Mouse (Mus musculus): ENCODE data around the gene Tmem140. TPM values are rescaled to one million over a fixed set of nuclear protein-coding genes. Genes with fewer than 3 reads are reported as not detected.

Tmem140 gene
- polyA plus RNA-seq, 1 experiment from 2014 or later = 1.8 TPM

DNA sequence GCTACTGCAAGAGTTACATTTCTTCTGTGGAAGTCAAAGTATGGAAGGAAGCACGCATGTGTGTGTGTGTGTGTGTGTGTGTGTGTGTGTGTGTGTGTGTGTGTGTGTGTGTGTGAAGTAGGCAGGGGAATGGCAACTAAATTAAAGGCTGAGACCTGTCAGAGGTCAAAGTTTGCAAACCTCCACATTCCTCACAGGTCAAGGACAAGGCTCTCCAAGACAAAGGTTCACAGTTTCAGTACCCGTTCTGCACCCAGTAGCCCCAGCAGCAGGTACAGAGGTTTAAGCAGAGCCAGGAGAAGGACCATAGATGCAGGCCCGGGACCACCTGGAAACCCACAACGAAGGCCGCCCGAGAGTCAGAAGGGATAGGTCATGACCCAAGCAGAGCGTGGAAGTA lies 56.2 kb downstream of the Tmem140 start:
- H3K4me3 ChIP-seq (ENCODE audit: low read length) = no peak overlapping the region
- H3K9me3 ChIP-seq (ENCODE audit: control insufficient read depth, low read length) = no peaks in the 10 kb centered on the region
- ATAC-seq = no peak
- H3K36me3 ChIP-seq (ENCODE audit: control insufficient read depth, insufficient read depth, low read length) = no peaks in the 10 kb centered on the region
- H3K27me3 ChIP-seq (replicated peaks; ENCODE audit: control insufficient read depth, insufficient read depth, low read length) = no peaks in the 10 kb centered on the region
- H3K9ac ChIP-seq (ENCODE audit: low read depth, low read length) = no peak overlapping the region
- H3K27ac ChIP-seq (ENCODE audit: low read length) = no peak overlapping the region
- 73% methylated on average over 7 of the region's 7 CpGs for WGBS
- no peak overlapping the region for H3K4me2 ChIP-seq (ENCODE audit: low read depth, low read length)
- H3K4me1 ChIP-seq (ENCODE audit: control insufficient read depth, insufficient read depth, low read length) = no peaks in the 10 kb centered on the region

DNA sequence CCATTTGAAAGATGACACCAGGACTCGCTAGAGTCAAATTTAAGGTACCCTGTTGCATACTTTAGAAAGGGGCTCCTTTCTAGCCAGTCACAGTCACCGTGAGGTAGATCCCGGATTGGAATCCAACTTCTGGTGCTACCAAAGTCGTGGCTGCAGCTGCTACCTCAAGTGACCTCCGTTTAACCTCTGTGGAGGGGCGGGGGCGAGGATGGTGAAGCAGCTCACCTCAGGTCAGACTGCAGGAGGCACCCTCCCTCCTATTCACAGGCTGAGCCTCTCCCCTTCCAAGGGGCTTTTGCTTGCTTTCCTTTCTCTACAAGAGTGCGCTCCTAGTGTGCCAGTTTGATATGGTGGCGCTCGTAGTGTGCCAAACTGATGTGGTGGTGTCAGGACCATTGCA lies 57.0 kb downstream of the Tmem140 start, which contains the start of gene Stra8:
Stra8 (plus strand) TSS at position 208 of the 400 bp plus-strand sequence.
- Histone ChIP-seq H3K4me1 (ENCODE audit: control insufficient read depth, insufficient read depth, low read length) (no peaks in the 10 kb centered on the region), H3K9me3 (ENCODE audit: control insufficient read depth, low read length) (no peaks in the 10 kb centered on the region), H3K27ac (ENCODE audit: low read length) (no peak within 1 kb of the TSS), H3K4me2 (ENCODE audit: low read depth, low read length) (no peak within 1 kb of the TSS), H3K9ac (ENCODE audit: low read depth, low read length) (no peak within 1 kb of the TSS), H3K4me3 (ENCODE audit: low read length) (no peak within 1 kb of the TSS), H3K27me3 (replicated peaks; ENCODE audit: control insufficient read depth, insufficient read depth, low read length) (no peaks in the 10 kb centered on the region), H3K36me3 (ENCODE audit: control insufficient read depth, insufficient read depth, low read length) (no peaks in the 10 kb centered on the region)
- WGBS = 45% methylated on average over 10 of the region's 10 CpGs
- ATAC-seq = no peak

DNA sequence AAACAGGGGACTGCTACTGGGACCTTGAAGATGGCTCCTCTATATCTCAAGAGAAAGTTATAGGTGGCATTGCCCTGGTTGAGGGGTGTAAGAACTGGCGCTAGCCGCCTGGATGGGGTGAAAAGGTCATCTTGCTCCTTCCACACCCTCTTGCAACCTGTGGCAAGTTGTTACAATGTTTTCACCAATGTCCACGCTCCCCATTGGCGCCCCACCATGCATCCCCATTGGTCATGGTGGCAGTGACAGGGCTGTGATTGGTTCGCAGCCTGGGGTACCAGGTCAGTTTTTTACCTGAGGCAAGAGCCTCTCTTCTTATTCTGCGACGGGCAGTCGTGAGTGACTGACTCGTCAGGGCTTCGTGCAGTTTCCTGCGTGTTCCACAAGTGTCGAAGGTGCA lies 57.7 kb downstream of the Tmem140 start:
- Histone ChIP-seq H3K9ac (ENCODE audit: low read depth, low read length) (no peak overlapping the region), H3K9me3 (ENCODE audit: control insufficient read depth, low read length) (no peaks in the 10 kb centered on the region), H3K4me2 (ENCODE audit: low read depth, low read length) (no peak overlapping the region), H3K27me3 (replicated peaks; ENCODE audit: control insufficient read depth, insufficient read depth, low read length) (no peaks in the 10 kb centered on the region), H3K36me3 (ENCODE audit: control insufficient read depth, insufficient read depth, low read length) (no peaks in the 10 kb centered on the region), H3K27ac (ENCODE audit: low read length) (no peak overlapping the region), H3K4me1 (ENCODE audit: control insufficient read depth, insufficient read depth, low read length) (no peaks in the 10 kb centered on the region), H3K4me3 (ENCODE audit: low read length) (no peak overlapping the region)
- no peak for ATAC-seq
- 93% methylated on average over 12 of the region's 12 CpGs for WGBS

DNA sequence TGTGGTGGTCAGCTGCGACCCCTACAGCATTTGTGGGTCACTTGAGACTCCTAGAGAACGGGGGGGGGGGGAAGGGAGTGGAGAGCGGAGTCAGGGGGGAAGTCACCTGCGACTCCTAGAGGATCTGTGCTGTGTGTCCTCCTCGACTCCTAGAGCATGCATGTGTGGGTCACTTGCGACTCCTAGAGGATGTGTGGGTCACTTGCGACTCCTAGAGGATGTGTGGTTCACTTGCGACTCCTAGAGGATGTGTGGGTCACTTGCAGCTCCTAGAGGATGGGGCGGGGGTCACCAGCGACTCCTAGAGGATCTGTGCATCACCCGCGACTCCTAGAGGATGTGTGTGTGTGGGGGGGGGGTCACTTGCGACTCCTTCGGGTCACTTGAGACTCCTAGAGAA lies 59.0 kb downstream of the Tmem140 start:
- no peaks in the 10 kb centered on the region for H3K4me1 ChIP-seq (ENCODE audit: control insufficient read depth, insufficient read depth, low read length)
- H3K9ac ChIP-seq (ENCODE audit: low read depth, low read length) = no peak overlapping the region
- ATAC-seq = peak; percentile 26; the same call in 1 of the 2 replicates
- H3K27me3 ChIP-seq (replicated peaks; ENCODE audit: control insufficient read depth, insufficient read depth, low read length) = no peaks in the 10 kb centered on the region
- WGBS = 57% methylated on average over 14 of the region's 14 CpGs
- no peak overlapping the region for H3K4me3 ChIP-seq (ENCODE audit: low read length)
- no peaks in the 10 kb centered on the region for H3K9me3 ChIP-seq (ENCODE audit: control insufficient read depth, low read length)
- no peak overlapping the region for H3K27ac ChIP-seq (ENCODE audit: low read length)
- H3K4me2 ChIP-seq (ENCODE audit: low read depth, low read length) = no peak overlapping the region
- H3K36me3 ChIP-seq (ENCODE audit: control insufficient read depth, insufficient read depth, low read length) = no peaks in the 10 kb centered on the region

Other genes with a start within 250 kb of the Tmem140 start
- gene Agbl3, start 82.7 kb upstream of the Tmem140 start, polyA plus RNA-seq (2015; fragmentation: Nextera tagmentation; extraction: Ambion mirVana) = 3.0 and 3.4 TPM in 2 replicates
- 11.4 and 11.9 TPM in 2 replicates for gene Cyren, start 14.9 kb downstream of the Tmem140 start, polyA plus RNA-seq (2015; fragmentation: Nextera tagmentation; extraction: Ambion mirVana)
- gene Wdr91, start 47.7 kb downstream of the Tmem140 start, polyA plus RNA-seq (2015; fragmentation: Nextera tagmentation; extraction: Ambion mirVana) = 7.2 and 7.5 TPM in 2 replicates
- not detected in 2 replicates for gene Stra8, start 57.0 kb downstream of the Tmem140 start, polyA plus RNA-seq (2015; fragmentation: Nextera tagmentation; extraction: Ambion mirVana)
- 10.6 and 11.1 TPM in 2 replicates for gene Slc23a4, start 125.3 kb downstream of the Tmem140 start, polyA plus RNA-seq (2015; fragmentation: Nextera tagmentation; extraction: Ambion mirVana)

All from intestine, embryonic 16.5 days (tissue).